Mouse (Mus musculus) megakaryocyte, embryonic 14.5 days (primary cell): ENCODE results near the gene Galnt15.

Experiments
- FLI1 ChIP-seq: IDR thresholded peaks from 2 replicates; pipeline ENCODE4 v1.6.1; 2012; ENCODE audit warnings: low read length, inconsistent platforms, mixed read lengths
- GATA1 ChIP-seq: IDR thresholded peaks from 3 replicates; pipeline ENCODE4 v1.6.1; 2012; ENCODE audit warnings: mixed read lengths, low read length, inconsistent platforms, borderline replicate concordance

DNA sequence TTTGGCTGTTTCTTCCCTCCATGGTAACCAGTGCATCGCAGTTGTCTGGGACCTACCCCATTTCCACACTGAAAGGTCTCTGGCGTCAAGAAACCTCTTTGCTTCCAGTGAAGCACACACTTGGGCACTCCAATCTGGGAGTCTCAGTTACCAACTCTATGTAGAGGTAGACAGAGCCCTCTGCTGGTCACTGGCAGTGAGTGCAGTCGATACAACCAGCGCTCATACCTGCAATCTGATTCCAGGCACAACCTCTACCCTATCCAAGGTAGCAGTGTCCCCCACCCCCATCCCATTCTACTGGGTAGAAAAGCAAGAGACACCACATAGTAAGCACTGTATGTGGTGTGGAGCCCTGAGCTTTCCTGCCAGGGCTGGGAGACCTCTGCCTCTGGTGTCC lies 3.7 kb downstream of the Galnt15 start:
- TF ChIP-seq GATA1: no peak
- no peak for TF ChIP-seq FLI1
